Mouse (Mus musculus) layer of hippocampus, postnatal 10 days (tissue): Measurements from ENCODE around the gene G430095P16Rik. TPM values are rescaled to one million over a fixed set of nuclear protein-coding genes. Genes with fewer than 3 reads are reported as not detected.
A peak's percentile ranks its signal among the peaks of the same experiment; 100 is the strongest.

Experiments
- DNase-seq, 2 experiments: peaks; one replicate each; pipeline ENCODE4 v3.0.0; 2021; ENCODE audit warnings: low spot score in 2 of 2
- long read RNA-seq: library from polyadenylated mRNA; stranded (forward); transcript quantifications from one replicate; pipeline ENCODE4 v2.0.0, GENCODE M21; 2023
- total RNA-seq, 2 experiments: library from RNA; stranded (reverse); gene quantifications; 2 replicates each; pipeline ENCODE4 v1.2.3; 2021

The G430095P16Rik gene
- total RNA-seq: not detected
- long read RNA-seq: 0 reads

- DNase-seq: peak; percentile 70 to 77
Observed at GRCm38 (mm10) chr8:84722850-84723570, at the start of gene G430095P16Rik. TSS of gene G430095P16Rik (plus strand) at chr8:84723007.

- no peak for DNase-seq
Observed at GRCm38 (mm10) chr8:84677305-84677704, 45.5 kb upstream of the G430095P16Rik start.

DNA sequence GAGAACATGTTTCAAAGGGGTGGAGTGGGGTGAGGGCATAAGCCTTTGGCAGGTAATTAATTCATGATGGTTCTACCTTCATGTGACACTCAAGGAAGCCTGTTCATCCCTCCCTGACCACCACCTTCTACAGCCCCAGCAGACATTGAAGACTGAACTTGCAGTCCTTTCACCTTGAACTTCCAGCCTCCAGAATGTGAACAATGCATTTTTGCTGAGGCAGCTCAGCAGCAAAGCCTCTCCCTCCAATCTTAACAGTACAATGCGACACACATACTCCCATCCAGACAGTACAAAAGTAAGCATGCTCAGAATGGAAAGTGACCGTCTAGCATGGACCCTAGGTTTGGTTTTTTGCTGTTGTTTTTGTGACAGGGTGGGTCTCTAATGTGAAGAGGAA lies 41.3 kb upstream of the G430095P16Rik start:
- no peak for DNase-seq

GRCm38 (mm10) chr8:84682257-84682656 lies 40.5 kb upstream of the G430095P16Rik start:
- no peak for DNase-seq

- no peak for DNase-seq
Observed at GRCm38 (mm10) chr8:84684537-84684936, 38.3 kb upstream of the G430095P16Rik start.

DNA sequence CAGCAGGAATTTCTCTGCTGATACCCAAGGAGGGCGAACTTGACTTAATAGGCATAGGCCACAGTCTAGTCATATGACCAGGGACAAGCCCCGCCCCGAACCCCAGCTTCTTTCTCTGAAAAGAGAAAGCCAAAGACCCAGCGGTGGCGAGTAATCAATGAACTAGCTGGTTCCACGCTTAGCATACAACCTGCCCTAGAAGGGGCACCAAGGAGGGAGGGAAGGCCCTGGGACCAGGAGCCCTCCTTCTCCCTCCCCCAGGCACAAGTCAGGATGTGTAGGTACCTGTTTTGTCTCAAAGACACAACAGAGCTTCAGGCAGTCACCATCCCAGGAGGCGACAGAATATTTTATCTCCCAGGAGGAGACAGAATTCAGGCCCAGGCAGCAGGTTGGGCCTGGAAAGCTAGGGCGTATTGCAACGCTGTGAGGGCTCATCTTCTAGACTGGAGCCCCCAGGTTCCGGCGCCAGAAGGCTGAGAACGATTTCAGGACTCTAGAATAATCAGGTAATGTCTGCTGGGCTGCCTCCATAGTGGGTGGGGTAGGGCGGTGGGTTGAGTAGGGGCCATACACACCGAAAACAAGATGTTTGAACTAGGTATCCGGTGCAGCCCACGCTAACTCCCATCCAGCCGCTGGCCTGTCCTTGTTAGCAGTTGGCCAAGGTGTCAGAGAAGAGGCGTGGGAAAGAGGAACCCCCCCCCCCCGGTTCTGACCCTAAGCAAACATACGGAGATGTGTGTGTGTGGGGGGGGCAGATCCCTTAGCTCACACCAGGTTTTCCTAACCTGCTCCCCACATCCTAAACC lies 36.4 kb upstream of the G430095P16Rik start, which contains the start of gene Trmt1:
Trmt1 (plus strand) TSS at position 117 of the 812 bp plus-strand sequence.
- DNase-seq: peak; percentile 45 to 50

DNA sequence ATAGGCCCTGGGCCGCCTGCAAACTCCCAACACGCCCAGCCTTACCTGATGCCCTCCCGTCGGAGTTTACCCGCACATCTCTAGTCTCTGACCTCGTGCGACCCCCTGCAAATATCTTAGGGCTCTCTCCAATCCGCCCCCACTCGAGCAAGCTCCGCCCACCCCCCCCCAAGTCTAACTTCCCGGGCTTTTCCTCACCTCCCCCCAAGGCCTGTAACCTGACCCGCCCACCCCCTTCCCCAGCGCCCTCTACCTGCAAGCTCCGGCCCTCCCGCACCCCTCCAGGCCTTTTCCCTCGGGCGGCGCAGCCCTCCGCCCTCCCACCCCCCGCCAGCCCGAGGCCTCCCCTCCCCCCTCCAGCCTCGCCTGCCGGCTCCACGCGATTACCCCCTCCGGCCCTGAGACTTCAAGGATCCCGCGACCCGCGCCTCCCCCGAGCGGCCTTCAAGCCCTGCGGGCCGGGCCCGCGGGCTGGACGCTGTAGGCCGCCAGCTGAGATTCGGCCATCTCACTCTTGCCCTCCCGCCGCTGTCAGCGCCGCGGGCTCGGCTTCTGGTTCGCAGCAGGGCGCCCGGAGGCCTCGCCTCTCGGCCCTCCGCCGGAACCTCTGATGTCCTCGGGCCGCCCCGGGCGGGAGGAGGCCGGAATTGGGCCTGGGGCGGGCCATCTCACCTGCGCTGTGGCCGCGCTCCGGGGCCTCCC lies 35.7 kb upstream of the G430095P16Rik start:
- DNase-seq: no peak

DNA sequence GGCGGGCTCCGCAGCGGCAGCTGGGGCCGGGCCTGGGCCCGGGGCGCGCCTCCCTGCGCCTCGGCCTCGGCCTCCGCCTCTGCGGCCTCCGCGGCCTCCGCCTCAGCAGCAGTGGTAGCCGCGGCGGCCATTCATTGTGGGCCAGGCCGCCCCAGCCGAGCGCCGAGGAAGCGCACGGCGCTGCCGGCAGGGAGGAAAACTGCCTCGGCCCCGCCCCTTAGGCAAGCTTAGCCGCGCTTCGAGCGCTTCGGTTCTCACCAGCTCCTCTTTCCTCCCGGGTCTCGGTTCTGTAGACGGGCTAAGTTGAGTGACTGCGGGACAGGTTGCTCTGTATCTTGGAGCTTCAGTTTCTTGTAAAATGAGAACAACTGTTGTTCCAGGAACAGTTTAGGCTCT lies 35.1 kb upstream of the G430095P16Rik start, which contains the start of gene Nacc1:
Nacc1 (minus strand) TSS at position 158 of the 396 bp plus-strand sequence.
- peak; percentile 83 to 89 for DNase-seq

- DNase-seq: peak; percentile 88 to 91
Observed at GRCm38 (mm10) chr8:84689091-84689915, 33.5 kb upstream of the G430095P16Rik start.

GRCm38 (mm10) chr8:84693332-84693731 lies 29.5 kb upstream of the G430095P16Rik start:
- no peak for DNase-seq

GRCm38 (mm10) chr8:84695140-84695539 lies 27.7 kb upstream of the G430095P16Rik start:
- DNase-seq: no peak

DNA sequence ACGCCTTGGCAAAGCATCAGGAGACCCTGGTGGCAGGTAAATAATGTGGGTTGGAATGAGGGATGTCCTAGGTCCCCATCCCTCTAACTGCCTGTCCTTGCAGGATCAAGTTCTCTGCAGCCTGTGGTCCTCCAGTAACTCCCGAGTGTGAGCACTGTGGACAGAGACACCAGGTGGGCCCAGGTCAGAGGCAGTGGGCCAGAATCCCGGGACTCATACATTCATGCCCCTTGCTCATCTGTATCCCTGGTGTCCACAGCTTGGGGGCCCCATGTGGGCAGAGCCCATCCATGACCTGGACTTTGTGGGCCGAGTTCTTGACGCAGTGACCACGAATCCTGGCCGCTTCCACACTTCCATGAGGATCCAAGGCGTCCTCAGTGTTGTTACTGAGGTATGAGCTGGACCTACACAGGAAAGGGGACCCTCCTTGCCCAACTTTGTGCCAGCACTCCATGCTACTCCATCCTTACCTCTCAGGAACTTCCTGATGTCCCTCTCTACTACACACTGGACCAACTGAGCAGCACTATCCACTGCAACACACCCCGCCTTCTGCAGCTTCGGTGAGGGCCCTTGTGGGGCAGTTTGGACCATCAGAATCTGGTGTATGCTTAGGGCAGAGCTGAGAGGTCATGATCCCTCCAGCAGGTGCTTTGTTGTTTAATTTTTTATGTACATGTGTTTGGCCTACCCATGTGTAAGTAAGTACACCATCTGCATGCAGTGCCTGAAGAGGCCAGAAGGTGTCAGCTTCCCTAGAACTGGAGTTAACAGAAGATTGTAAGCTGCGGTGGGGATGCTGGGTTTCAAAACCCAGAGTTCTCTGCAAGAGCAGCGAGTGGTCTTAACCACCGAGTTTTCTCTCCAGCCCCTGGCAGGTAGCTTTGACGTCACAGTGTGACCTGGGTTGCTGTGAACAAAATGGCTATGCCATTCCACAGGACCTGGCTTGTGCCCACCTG lies 25.4 kb upstream of the G430095P16Rik start:
- peak; percentile 74 to 75 for DNase-seq

- no peak for DNase-seq
Observed at GRCm38 (mm10) chr8:84698288-84698687, 24.5 kb upstream of the G430095P16Rik start.

DNA sequence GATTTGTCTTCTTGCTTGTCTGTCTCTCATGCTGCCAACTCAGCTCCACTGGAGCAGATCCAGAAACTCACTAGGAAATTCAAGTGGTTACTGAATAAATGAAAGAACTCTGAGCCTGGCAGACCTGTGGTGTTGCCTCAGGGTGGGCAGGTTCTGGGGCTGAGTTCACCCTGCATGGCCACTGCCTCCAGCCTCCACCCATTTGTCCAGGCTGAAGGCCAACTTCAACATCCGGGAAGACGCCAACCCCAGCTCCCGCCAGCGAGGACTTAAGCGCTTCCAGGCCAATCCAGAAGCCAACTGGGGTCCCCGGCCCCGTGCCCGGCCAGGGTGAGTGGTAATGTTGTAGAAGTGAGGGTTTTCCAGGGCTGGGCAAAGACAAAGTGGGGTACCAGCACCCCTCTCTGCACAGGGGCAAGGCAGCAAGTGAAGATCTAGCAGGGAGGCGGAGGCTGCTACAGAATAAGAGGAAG lies 23.8 kb upstream of the G430095P16Rik start:
- peak; percentile 68 to 70 for DNase-seq

DNA sequence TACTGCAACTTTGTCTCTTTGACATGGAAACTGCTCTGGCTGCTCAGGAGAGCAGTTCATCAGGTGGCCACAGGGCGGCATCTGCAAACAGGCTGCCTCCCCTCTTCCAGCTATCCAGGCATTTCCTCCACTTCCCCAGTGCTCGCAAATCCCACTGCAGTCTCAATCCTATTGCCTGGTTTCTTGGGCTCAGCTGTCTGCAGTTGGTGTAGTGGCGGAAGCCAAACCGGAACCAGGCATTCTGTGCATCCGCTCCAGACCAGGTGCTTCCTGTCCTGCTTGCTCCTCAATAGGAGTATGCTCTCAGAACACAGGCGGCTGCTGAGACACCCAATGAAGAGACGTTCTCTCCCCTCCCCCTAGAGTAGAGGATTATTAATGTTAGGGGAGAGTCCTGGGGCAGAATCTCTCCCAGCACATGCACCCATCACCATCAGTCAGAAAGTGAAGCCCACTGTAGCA lies 22.9 kb upstream of the G430095P16Rik start:
- peak; percentile 78 to 80 for DNase-seq

DNA sequence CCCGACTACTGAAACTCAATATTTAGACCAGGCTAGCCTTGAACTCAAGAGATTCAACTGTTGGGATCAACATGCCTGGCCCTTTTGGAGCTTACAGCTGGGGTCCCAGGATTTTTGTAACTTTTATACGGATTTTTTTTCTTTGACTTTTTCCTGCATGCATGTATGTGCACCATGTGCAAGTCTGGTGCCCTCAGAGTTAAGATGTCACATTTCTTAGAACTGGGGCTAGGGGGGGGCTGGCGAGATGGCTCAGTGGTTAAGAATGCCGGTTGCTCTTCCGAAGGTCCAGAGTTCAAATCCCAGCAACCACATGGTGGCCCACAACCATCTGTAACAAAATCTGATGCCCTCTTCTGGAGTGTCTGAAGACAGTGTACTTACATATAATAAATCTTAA lies 22.3 kb upstream of the G430095P16Rik start:
- DNase-seq: no peak

GRCm38 (mm10) chr8:84700941-84701911 lies 21.6 kb upstream of the G430095P16Rik start, which contains the start of gene Lyl1:
TSS of gene Lyl1 (plus strand) at chr8:84701457.
- peak; percentile 38 to 49 for DNase-seq

DNA sequence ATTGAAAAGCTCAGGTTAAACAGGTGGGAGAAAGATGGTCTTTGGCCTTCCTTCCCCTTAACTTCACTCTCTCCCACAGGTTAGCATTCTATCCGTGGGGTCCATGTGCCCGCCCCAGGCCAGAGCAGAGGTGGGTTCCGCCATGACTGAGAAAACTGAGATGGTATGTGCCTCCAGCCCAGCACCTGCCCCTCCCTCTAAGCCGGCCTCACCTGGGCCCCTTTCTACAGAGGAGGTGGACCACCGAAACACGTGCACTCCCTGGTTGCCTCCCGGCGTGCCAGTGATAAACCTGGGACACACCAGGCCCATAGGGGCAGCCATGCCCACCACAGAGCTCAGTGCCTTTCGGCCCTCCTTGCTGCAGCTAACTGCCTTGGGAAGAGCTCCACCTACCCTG lies 20.2 kb upstream of the G430095P16Rik start:
- DNase-seq: peak in 1 of 2 experiments; percentile 18
